Mouse (Mus musculus) spleen, adult 2 months (tissue): ENCODE measurements around the gene Hoxc9. TPM values are rescaled to one million over a fixed set of nuclear protein-coding genes. Genes with fewer than 3 reads are reported as not detected.

Experiments used
- DNase-seq, 2 experiments: peaks; one replicate each; pipeline versions ENCODE4 v3.0.0 to v3.0.0-alpha.2; 2012 to 2021; ENCODE audit warnings: low spot score in 2 of 2, low read depth in 1 of 2
- H3K27ac ChIP-seq: fragments of 200-500 bp; 2 replicates; pipeline ENCODE4 v1.5.1; 2012; ENCODE audit warnings: low read length, inconsistent platforms; ENCODE audit not compliant: insufficient read depth
- H3K27me3 ChIP-seq: fragments of 200-500 bp; 2 replicates; pipeline ENCODE4 v1.6.1; 2012; ENCODE audit warnings: mild to moderate bottlenecking, moderate library complexity, low read length, inconsistent platforms; ENCODE audit not compliant: control insufficient read depth, insufficient read depth
- H3K36me3 ChIP-seq: fragments of 200-500 bp; 2 replicates; pipeline ENCODE4 v1.6.1; 2012; ENCODE audit warnings: mild to moderate bottlenecking, low read length, inconsistent platforms; ENCODE audit not compliant: control insufficient read depth, insufficient read depth
- H3K4me1 ChIP-seq: fragments of 200-500 bp; 2 replicates; pipeline ENCODE4 v1.6.1; 2011; ENCODE audit warnings: inconsistent platforms; ENCODE audit not compliant: control insufficient read depth, insufficient read depth, insufficient read length
- H3K4me3 ChIP-seq: fragments of 200-500 bp; 2 replicates; pipeline ENCODE4 v1.5.1; 2011; ENCODE audit warnings: mild to moderate bottlenecking, inconsistent platforms; ENCODE audit not compliant: insufficient read depth, insufficient read length; ENCODE audit errors: extremely low read depth
- CTCF ChIP-seq: fragments of 200-500 bp; IDR thresholded peaks from 2 replicates; pipeline ENCODE4 v1.5.1; 2011; ENCODE audit warnings: mild to moderate bottlenecking, inconsistent platforms; ENCODE audit not compliant: insufficient read depth, insufficient read length, insufficient replicate concordance; ENCODE audit errors: extremely low read depth
- POLR2A ChIP-seq: fragments of 200-500 bp; IDR thresholded peaks from 2 replicates; pipeline ENCODE4 v1.6.1; 2011; ENCODE audit warnings: low read depth, low read length, inconsistent platforms
- WGBS: fragments of 180-500 bp; shearing (Covaris S2); methylation state at CpG from one replicate; pipeline ENCODE4 v1.1.7; 2018; 5-methylcytosine and 5-hydroxymethylcytosine counted together
- polyA plus RNA-seq: library from polyadenylated mRNA; depleted of rRNA; stranded (reverse); fragments of >200 nt; gene quantifications from 2 replicates; pipeline ENCODE4 v1.2.3, GENCODE M21; 2012

Gene Hoxc9
- polyA plus RNA-seq, 1 experiment, result not detected

DNA sequence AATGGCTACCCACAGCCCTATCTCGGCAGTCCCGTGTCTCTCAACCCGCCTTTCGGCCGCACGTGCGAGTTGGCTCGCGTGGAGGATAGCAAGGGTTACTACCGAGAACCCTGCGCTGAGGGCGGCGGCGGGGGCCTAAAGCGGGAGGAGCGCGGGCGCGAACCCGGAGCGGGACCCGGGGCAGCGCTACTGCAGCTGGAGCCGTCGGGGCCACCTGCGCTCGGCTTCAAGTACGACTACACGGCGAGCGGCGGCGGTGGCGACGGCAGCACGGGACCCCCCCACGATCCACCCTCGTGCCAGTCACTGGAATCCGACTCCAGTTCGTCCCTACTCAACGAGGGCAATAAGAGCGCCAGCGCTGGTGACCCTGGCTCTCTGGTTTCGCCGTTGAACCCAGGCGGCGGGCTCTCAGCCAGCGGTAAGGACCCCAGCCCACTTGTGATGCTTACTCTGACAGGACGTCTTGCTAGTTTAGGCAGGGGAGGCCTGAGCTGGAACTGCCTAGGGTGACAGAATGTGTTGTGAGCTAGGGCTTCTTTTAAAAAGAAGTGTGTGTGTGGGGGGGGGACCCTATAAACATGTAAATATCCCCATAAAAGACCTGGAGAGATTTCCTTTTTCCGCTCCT lies 39.1 kb upstream of the Hoxc9 start:
- Histone ChIP-seq H3K4me1 (no peaks in the 10 kb centered on the region), H3K27ac (no peak overlapping the region), H3K4me3 (no peak overlapping the region), H3K27me3 (peaks cover 19% of the 10 kb centered on the region), H3K36me3 (no peaks in the 10 kb centered on the region)
- WGBS, result 7% methylated on average over 50 of the region's 50 CpGs
- no peak for TF ChIP-seq CTCF
- no peak for TF ChIP-seq POLR2A
- no peak for DNase-seq

DNA sequence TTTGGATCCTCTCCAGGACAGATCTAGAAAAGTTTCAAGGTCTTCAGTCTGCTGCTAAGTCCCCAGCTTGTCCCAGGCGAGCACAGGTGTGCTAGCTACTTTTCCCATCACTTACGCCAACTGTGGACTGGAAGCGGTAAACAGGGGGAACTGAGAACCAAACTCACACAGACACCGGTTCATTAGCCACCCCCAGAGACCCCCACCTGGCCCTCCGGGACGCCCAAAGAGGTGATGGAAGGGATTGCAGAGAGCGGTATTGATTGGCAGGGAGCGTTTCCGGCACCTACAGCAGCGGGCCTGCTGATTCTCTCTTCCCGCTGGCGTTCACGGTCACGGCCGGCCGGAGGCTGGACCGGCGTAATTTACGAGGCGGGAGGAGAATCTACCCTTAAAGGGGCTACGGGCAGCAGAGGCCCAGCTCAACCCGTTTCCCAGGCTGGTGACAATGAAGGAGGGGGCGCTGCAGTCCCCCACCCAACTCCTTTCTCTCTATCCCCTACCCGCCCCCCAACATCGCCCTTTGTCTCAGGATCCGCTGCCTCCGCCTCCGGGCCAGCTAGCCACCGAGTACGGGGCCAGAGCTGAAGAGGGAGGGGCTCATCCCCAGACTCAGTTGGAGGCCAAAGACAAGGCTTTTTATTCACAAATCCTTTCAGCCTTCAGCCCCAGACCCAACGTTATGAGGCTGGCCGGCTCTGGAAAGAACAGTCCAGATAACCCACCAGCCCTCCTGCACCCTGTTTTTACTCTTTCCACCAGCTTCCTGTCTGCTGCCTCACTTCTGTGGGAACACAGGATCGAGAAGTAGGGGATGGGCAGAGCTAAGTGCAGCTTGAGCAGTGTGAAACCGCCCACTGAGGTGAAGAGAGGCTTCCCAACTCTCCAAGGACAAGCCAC lies 36.7 kb upstream of the Hoxc9 start:
- Histone ChIP-seq H3K27ac (no peak overlapping the region), H3K27me3 (peaks cover 27% of the 10 kb centered on the region), H3K4me1 (no peaks in the 10 kb centered on the region), H3K36me3 (no peaks in the 10 kb centered on the region), H3K4me3 (no peak overlapping the region)
- TF ChIP-seq CTCF (no peak), POLR2A (no peak)
- 8% methylated on average over 34 of the region's 34 CpGs for WGBS
- DNase-seq, result no peak

DNA sequence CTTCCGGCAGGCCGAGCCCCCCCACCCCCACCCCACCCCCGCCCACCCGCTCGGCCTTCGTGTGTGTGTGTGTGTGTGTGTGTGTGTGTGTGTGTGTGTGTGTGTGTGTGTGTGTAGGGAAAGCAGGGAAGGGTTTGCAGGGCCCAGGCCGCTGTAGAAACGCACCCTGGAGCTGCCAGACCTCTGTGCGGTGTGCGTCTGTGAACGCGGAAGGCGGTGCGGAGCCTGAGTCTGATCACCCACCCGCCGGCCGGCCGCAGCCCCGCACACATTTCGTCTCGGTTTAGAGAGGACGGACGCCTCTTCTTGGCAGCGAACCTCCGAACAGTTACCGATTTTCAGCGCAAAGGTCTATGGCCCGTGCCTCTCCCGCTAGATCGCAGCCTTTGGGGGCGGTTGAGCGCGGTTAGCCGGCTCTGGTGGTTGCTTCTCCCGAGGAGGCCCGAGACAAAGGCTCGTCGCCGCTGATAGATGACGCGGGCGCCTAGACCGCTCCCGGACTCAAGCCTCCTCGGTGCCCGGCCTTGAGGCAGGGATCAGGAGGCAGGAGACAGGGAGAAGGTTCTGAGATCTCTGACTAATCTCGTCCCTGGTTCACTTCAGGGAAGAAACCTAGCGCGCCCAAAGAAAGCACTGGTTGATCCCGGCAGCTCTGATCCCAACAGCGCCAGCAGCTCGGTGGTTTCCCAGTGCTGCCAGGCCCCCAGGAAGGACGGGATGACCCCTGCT lies 33.3 kb upstream of the Hoxc9 start:
- no peak overlapping the region for H3K4me3 ChIP-seq
- no peaks in the 10 kb centered on the region for H3K36me3 ChIP-seq
- no peak for DNase-seq
- H3K4me1 ChIP-seq, result no peaks in the 10 kb centered on the region
- 4% methylated on average over 53 of the region's 53 CpGs for WGBS
- TF ChIP-seq POLR2A (no peak), CTCF (no peak)
- no peak overlapping the region for H3K27ac ChIP-seq
- H3K27me3 ChIP-seq, result peaks cover 19% of the 10 kb centered on the region

DNA sequence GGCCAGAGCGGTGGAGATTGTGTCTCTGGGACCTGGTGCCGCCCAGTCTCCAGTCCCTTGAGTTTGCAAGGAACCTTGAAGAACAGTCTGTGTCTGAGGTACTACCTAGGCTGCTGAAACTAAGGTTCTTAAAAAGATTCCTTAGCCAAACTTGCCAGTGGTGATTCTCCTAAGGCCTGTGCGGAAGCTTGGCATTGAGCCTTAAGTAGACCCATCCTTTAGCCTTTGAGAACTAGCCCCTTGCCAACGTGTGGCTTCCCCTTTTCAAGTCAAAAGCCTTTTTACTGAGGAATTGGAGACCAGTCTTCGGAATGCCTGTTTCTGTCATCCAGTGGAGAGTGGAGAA lies 32.8 kb upstream of the Hoxc9 start:
- no peak overlapping the region for H3K4me3 ChIP-seq
- peaks cover 19% of the 10 kb centered on the region for H3K27me3 ChIP-seq
- H3K27ac ChIP-seq, result no peak overlapping the region
- 10% methylated on average over 5 of the region's 5 CpGs for WGBS
- no peaks in the 10 kb centered on the region for H3K4me1 ChIP-seq
- no peaks in the 10 kb centered on the region for H3K36me3 ChIP-seq
- no peak for DNase-seq
- TF ChIP-seq POLR2A (no peak), CTCF (no peak)

DNA sequence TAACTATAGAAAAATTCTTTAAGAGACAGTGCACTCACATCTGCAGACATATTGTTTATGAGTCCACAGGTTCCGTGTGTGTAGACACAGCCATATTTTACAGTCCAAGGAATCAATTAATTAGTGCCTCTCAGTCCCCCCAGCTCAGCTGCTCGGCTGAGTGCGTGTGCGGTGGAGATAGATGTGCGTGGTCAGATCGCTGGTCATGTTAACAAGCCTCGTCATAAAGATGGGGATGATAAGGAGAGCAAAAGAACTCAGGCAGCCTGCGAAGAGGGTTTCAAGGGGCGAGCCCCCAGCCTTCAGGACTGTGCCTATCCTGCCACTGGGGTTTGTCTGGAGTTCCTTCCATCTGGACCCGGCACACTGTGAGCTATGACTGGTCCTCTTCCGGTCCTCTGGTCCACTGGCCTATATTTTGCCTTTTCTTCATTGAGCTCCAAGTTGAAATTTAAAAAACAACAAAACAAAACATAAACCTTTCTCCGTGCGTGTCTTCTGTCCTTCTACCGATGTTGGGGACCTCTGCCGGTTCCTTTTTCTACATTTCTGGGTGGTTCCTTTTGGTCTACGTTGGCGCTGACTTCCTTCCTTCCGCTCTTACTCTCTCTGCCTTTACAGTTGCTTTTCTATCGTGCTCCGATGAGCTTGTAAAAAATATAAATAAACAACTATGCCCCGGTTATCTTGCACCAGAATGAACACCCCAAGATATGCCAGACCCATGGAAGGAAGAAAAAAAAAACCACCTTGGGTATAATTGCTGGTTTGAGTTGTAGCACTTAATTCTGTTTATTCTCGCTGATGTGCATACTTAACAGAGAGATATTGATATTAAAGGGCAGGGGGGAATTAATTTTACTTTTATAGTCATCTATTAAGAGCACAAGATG lies 30.8 kb upstream of the Hoxc9 start:
- Histone ChIP-seq H3K27ac (no peak overlapping the region), H3K4me3 (no peak overlapping the region), H3K36me3 (no peaks in the 10 kb centered on the region), H3K4me1 (no peaks in the 10 kb centered on the region), H3K27me3 (peaks cover 26% of the 10 kb centered on the region)
- WGBS, result 13% methylated on average over 22 of the region's 22 CpGs
- TF ChIP-seq POLR2A (no peak), CTCF (no peak)
- no peak for DNase-seq

DNA sequence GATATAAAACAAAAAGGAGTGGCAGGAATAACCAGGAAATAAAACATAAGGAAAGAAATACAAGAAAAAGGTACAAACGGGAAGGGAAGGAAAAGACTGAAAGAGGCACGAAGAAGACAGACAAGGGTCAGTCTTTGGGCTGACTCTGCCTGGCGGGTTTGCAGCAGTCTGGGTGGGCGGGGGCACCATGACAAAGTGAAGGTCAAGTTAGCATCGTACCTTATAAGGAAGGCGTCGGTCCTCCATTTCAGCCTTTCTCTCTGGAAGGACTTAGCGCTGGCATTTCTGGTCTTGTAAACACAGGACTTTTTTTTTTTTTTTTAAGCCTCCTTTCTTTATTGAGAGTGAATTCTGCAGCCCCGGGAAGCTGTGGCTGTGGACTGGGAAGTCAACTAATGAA lies 29.0 kb upstream of the Hoxc9 start:
- TF ChIP-seq POLR2A (no peak), CTCF (no peak)
- no peak overlapping the region for H3K27ac ChIP-seq

More for the DNA sequence above, 29.0 kb upstream of the Hoxc9 start:
- no peak overlapping the region for H3K4me3 ChIP-seq
- 10% methylated on average over 9 of the region's 9 CpGs for WGBS
- peaks cover 31% of the 10 kb centered on the region for H3K27me3 ChIP-seq
- H3K4me1 ChIP-seq, result no peaks in the 10 kb centered on the region
- no peaks in the 10 kb centered on the region for H3K36me3 ChIP-seq
- no peak for DNase-seq
